Mouse (Mus musculus): ENCODE data around the gene Actg2.

DNA sequence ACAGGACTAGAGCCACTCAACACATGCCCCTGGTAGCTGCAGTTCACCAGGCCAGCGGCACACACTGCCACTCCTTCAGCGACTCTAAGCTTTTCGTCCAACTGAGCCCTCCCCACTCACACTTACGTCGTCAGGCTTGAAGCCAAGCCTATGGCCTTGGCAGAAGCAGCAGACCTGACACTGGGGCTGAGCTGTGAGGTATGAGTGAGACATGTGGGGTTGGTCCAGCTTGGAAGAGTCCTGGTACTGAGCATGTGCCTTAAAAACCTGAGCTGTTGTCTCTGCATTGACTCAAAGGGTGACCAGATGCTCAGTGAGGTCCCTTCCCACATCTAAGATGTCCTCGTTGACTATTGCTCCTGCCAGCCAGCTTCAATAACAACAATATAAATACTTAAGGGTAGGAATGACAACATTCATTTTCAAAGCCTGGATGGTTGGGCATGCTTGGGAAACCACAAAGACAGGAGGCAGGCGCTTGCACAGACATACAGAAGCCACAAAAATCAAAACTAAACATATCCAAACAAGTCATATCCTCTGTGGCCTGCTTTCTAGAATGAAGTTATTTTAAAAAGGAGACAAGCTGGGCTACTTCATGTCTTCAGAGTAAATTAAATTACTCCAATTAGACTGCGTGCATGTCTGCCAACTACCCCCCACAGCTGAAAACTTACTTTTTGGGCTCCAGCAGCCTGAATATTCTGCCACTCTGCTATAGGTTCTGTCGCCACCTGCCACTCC lies 39.9 kb downstream of the Actg2 start:
- TF ChIP-seq GATA1 (IDR thresholded peaks at IDR 0.05; ENCODE audit: borderline replicate concordance, low read length), result no peak
- TF ChIP-seq FLI1 (IDR thresholded peaks at IDR 0.05; ENCODE audit: low read length), result no peak
